Mouse (Mus musculus): ENCODE data around the gene Adap1.

GRCm38 (mm10) chr5:139344687-139345363 is 19.4 kb upstream of the Adap1 start:
- TF ChIP-seq CTCF (IDR thresholded peaks at IDR 0.05; ENCODE audit: borderline replicate concordance, insufficient read depth, low read depth, low read length) (no peak), POLR2A (IDR thresholded peaks at IDR 0.05; ENCODE audit: borderline replicate concordance, insufficient read depth, low read length) (peak; percentile 85; the same call in 1 of the 2 replicates)
